Mouse (Mus musculus): ENCODE measurements around the gene Tmem131l. TPM values are rescaled to one million over a fixed set of nuclear protein-coding genes. Genes with fewer than 3 reads are reported as not detected.

Tmem131l gene
- total and polyA plus RNA-seq, 3 experiments, result 9.6 to 39.6 TPM; not detected in 1

GRCm38 (mm10) chr3:84041739-84042138, 1.8 kb upstream of the Tmem131l start:
- Histone ChIP-seq H3K36me3 (ENCODE audit: control insufficient read depth in 1 of 2, insufficient read depth in 2 of 2, low read length in 2 of 2) (peaks cover 0 to 36% of the 10 kb centered on the region in 2 experiments; a peak in 2 of 4 replicates), H3K4me3 (ENCODE audit: control insufficient read depth in 1 of 2, insufficient read depth in 1 of 2, low read depth in 2 of 2, low read length in 2 of 2) (peak overlapping the region in 1 of 2 experiments; percentile 70; a peak in 2 of 4 replicates), H3K79me2 (ENCODE audit: control insufficient read depth, insufficient read depth, low read length, poor library complexity) (peaks cover 23% of the 10 kb centered on the region), H3K9ac (ENCODE audit: control insufficient read depth, low read depth, low read length, poor library complexity, severe bottlenecking) (peak overlapping the region; percentile 13; the same call in 1 of the 2 replicates), H3K9me3 (replicated peaks; ENCODE audit: insufficient read depth, low read length) (no peaks in the 10 kb centered on the region), H3K27me3 (ENCODE audit: control insufficient read depth in 1 of 2, insufficient read depth in 2 of 2, low read length in 2 of 2) (no peaks in the 10 kb centered on the region), H3K4me1 (ENCODE audit: control insufficient read depth in 1 of 2, insufficient read depth in 2 of 2, low read length in 2 of 2) (peaks cover 11 to 24% of the 10 kb centered on the region in 2 experiments), H3K27ac (ENCODE audit: control insufficient read depth, low read depth, low read length) (peak overlapping the region; percentile 67)
- DNase-seq (ENCODE audit: low read depth, low spot score), result peak; percentile 84
- peak; percentile 69 for TF ChIP-seq GATA1 (IDR thresholded peaks at IDR 0.05; ENCODE audit: low read depth, low read length)
- peak; percentile 86 for TF ChIP-seq ELF1 (IDR thresholded peaks at IDR 0.05; ENCODE audit: low read depth, low read length)
- no peak for TF ChIP-seq ZMIZ1 (IDR thresholded peaks at IDR 0.05; ENCODE audit: low read depth, low read length)
- no peak for TF ChIP-seq ZNF384 (IDR thresholded peaks at IDR 0.05; ENCODE audit: low read depth, low read length)
- 0 out of 2 replicates have a peak, but pooled peaks have one; percentile 36 for TF ChIP-seq TBP (IDR thresholded peaks at IDR 0.05; ENCODE audit: low read depth, low read length)
- TF ChIP-seq RCOR1 (IDR thresholded peaks at IDR 0.05; ENCODE audit: low read depth, low read length), result 0 out of 2 replicates have a peak, but pooled peaks have one; percentile 5
- peak; percentile 87 for TF ChIP-seq TAL1 (IDR thresholded peaks at IDR 0.05; ENCODE audit: low read length)
- TF ChIP-seq ETS1 (IDR thresholded peaks at IDR 0.05; ENCODE audit: low read depth, low read length), result peak; percentile 87
- no peak for TF ChIP-seq POLR2AphosphoS5 (IDR thresholded peaks at IDR 0.05; ENCODE audit: borderline replicate concordance, low read depth, low read length)
- no peak for TF ChIP-seq CHD1 (IDR thresholded peaks at IDR 0.05; ENCODE audit: low read depth, low read length)
- no peak for TF ChIP-seq CTCF (IDR thresholded peaks at IDR 0.05 in 2 of 3, conservative IDR thresholded peaks at IDR 0.05 in 1 of 3; ENCODE audit: control insufficient read depth in 1 of 3, insufficient read depth in 1 of 3, low read depth in 2 of 3, low read length in 3 of 3, poor library complexity in 1 of 3, severe bottlenecking in 1 of 3)
- TF ChIP-seq USF1 (IDR thresholded peaks at IDR 0.05; ENCODE audit: low read depth, low read length), result no peak
- no peak for TF ChIP-seq MAX (IDR thresholded peaks at IDR 0.05; ENCODE audit: low read length)
- TF ChIP-seq USF2 (IDR thresholded peaks at IDR 0.05; ENCODE audit: borderline replicate concordance in 1 of 2, insufficient read depth in 1 of 2, low read depth in 1 of 2, low read length in 2 of 2), result no peak
- TF ChIP-seq MAZ (IDR thresholded peaks at IDR 0.05; ENCODE audit: low read depth, low read length), result no peak
- peak; percentile 14; the same call in 1 of the 2 replicates for TF ChIP-seq NELFE (IDR thresholded peaks at IDR 0.05; ENCODE audit: low read depth, low read length)
- TF ChIP-seq HCFC1 (IDR thresholded peaks at IDR 0.05; ENCODE audit: low read depth, low read length), result no peak
- no peak for TF ChIP-seq JUND (IDR thresholded peaks at IDR 0.05; ENCODE audit: low read depth, low read length)
- no peak for TF ChIP-seq GABPA (IDR thresholded peaks at IDR 0.05; ENCODE audit: low read depth, low read length)
- TF ChIP-seq MAFK (IDR thresholded peaks at IDR 0.05; ENCODE audit: borderline replicate concordance, low read depth, low read length), result no peak
- TF ChIP-seq MYC (IDR thresholded peaks at IDR 0.05; ENCODE audit: low read depth, low read length), result no peak; the same call in 1 of the 2 replicates
- no peak for TF ChIP-seq RAD21 (IDR thresholded peaks at IDR 0.05; ENCODE audit: low read depth, low read length)
- no peak for TF ChIP-seq SMC3 (IDR thresholded peaks at IDR 0.05; ENCODE audit: low read depth, low read length)
- TF ChIP-seq CHD2 (IDR thresholded peaks at IDR 0.05; ENCODE audit: low read length), result no peak
- peak; percentile 60 for TF ChIP-seq MYB (IDR thresholded peaks at IDR 0.05; ENCODE audit: low read depth, low read length)
- TF ChIP-seq UBTF (IDR thresholded peaks at IDR 0.05; ENCODE audit: borderline replicate concordance, insufficient read depth, low read depth, low read length), result no peak
- peak; percentile 54; the same call in 1 of the 2 replicates for TF ChIP-seq BHLHE40 (IDR thresholded peaks at IDR 0.05; ENCODE audit: borderline replicate concordance, low read depth, low read length)
- peak; percentile 78 for TF ChIP-seq TCF12 (IDR thresholded peaks at IDR 0.05; ENCODE audit: low read depth, low read length)
- TF ChIP-seq NRF1 (IDR thresholded peaks at IDR 0.05; ENCODE audit: insufficient read depth, low read depth, low read length, poor library complexity, severe bottlenecking), result no peak
- no peak for TF ChIP-seq ZKSCAN1 (IDR thresholded peaks at IDR 0.05; ENCODE audit: low read depth, low read length)
- no peak for TF ChIP-seq POLR2AphosphoS2 (IDR thresholded peaks at IDR 0.05; ENCODE audit: low read length)
- peak; percentile 40 for TF ChIP-seq SIN3A (IDR thresholded peaks at IDR 0.05; ENCODE audit: low read length)
- no peak for TF ChIP-seq E2F4 (IDR thresholded peaks at IDR 0.05; ENCODE audit: borderline replicate concordance, low read depth, low read length)
- peak; percentile 60 for TF ChIP-seq MXI1 (IDR thresholded peaks at IDR 0.05; ENCODE audit: low read depth, low read length)
- no peak for TF ChIP-seq ZC3H11A (IDR thresholded peaks at IDR 0.05; ENCODE audit: low read depth, low read length)
- TF ChIP-seq MEF2A (IDR thresholded peaks at IDR 0.05; ENCODE audit: extremely low read depth, insufficient replicate concordance, low read depth, low read length, poor library complexity, severe bottlenecking), result no peak
- TF ChIP-seq KAT2A (conservative IDR thresholded peaks at IDR 0.05; ENCODE audit: low read depth, low read length), result no peak

All from MEL (cell line).